Mouse (Mus musculus) lung, adult 2 months (tissue): ENCODE measurements around the gene Mpzl2.

ENCODE experiments used
- CTCF ChIP-seq: fragments of 200-500 bp; IDR thresholded peaks from 2 replicates; pipeline ENCODE4 v1.5.1; 2011; ENCODE audit warnings: mild to moderate bottlenecking, low read length, control low read depth; ENCODE audit not compliant: insufficient read depth
- POLR2A ChIP-seq: fragments of 200-500 bp; IDR thresholded peaks from 2 replicates; pipeline ENCODE4 v1.6.1; 2011; ENCODE audit warnings: low read depth, mild to moderate bottlenecking, control low read depth, low read length, borderline replicate concordance; ENCODE audit errors: extremely low read depth

DNA sequence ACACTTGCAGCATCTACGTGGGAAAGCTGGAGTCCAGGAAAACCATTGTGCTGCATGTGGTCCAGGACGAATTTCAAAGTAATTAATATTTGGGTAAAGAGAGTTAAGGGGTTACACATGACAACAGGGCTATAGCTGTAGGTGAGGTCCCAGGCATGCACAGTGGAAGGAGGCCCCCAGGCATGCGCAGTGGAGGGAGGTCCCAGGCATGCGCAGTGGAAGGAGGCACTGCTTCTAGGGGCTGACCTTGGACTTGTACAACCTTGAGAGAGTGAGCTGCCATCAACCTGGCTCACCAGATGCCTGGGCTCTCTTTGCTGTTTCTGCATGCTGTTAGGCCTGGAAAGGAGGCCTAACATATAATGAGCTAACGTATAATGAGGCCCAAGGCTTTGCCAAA, 58.3 kb downstream of the Mpzl2 start:
- TF ChIP-seq CTCF (no peak), POLR2A (no peak)
